Mouse (Mus musculus): ENCODE data around the gene Arhgef16. TPM values are rescaled to one million over a fixed set of nuclear protein-coding genes. Genes with fewer than 3 reads are reported as not detected.

Gene Arhgef16
- under 1 TPM; 0.23 to 0.52 TPM for total RNA-seq (2021)
- long read RNA-seq, experiment 1: 0 reads
- long read RNA-seq, experiment 2, partial matches to known transcripts: 1 of 3 reads
- long read RNA-seq, experiment 2, other reads (novel, unspliced or antisense): 2 of 3 reads

- DNase-seq (ENCODE audit: low spot score in 2 of 2): peak; percentile 54 to 69
Measured at GRCm38 (mm10) chr4:154301466-154301881, at the start of gene Arhgef16. Arhgef16 (minus strand) TSS chr4:154301676.

GRCm38 (mm10) chr4:154348197-154348786, 46.8 kb upstream of the Arhgef16 start:
- no peak for DNase-seq (ENCODE audit: low spot score in 2 of 2)

- DNase-seq (ENCODE audit: low spot score in 2 of 2): no peak
Measured at GRCm38 (mm10) chr4:154346731-154347522, 45.5 kb upstream of the Arhgef16 start.

- DNase-seq (ENCODE audit: low spot score in 2 of 2): no peak
Measured at GRCm38 (mm10) chr4:154336650-154337049, 35.2 kb upstream of the Arhgef16 start.

- DNase-seq (ENCODE audit: low spot score in 2 of 2): peak; percentile 64 to 72
Measured at GRCm38 (mm10) chr4:154335761-154336160, 34.3 kb upstream of the Arhgef16 start, which contains the start of gene B230104I21Rik. B230104I21Rik (plus strand) TSS chr4:154336127.

- DNase-seq (ENCODE audit: low spot score in 2 of 2): no peak
Measured at GRCm38 (mm10) chr4:154334699-154335402, 33.4 kb upstream of the Arhgef16 start.

- no peak for DNase-seq (ENCODE audit: low spot score in 2 of 2)
Measured at GRCm38 (mm10) chr4:154333300-154333699, 31.8 kb upstream of the Arhgef16 start.

- DNase-seq (ENCODE audit: low spot score in 2 of 2): no peak
Measured at GRCm38 (mm10) chr4:154331271-154331670, 29.8 kb upstream of the Arhgef16 start.

- DNase-seq (ENCODE audit: low spot score in 2 of 2): no peak
Measured at GRCm38 (mm10) chr4:154330001-154330400, 28.5 kb upstream of the Arhgef16 start.

GRCm38 (mm10) chr4:154328836-154329235, 27.4 kb upstream of the Arhgef16 start:
- peak; percentile 83 to 84 for DNase-seq (ENCODE audit: low spot score in 2 of 2)

- DNase-seq (ENCODE audit: low spot score in 2 of 2): no peak
Measured at GRCm38 (mm10) chr4:154328431-154328830, 27.0 kb upstream of the Arhgef16 start.

- DNase-seq (ENCODE audit: low spot score in 2 of 2): no peak
Measured at GRCm38 (mm10) chr4:154325410-154325809, 23.9 kb upstream of the Arhgef16 start.

- DNase-seq (ENCODE audit: low spot score in 2 of 2): peak in 1 of 2 experiments; percentile 39
Measured at GRCm38 (mm10) chr4:154313622-154313967, 12.1 kb upstream of the Arhgef16 start.

GRCm38 (mm10) chr4:154312935-154313621, 11.6 kb upstream of the Arhgef16 start:
- DNase-seq (ENCODE audit: low spot score in 2 of 2): peak; percentile 46 to 80

- no peak for DNase-seq (ENCODE audit: low spot score in 2 of 2)
Measured at GRCm38 (mm10) chr4:154312143-154312812, 10.8 kb upstream of the Arhgef16 start.

GRCm38 (mm10) chr4:154310576-154311262, 9.2 kb upstream of the Arhgef16 start:
- DNase-seq (ENCODE audit: low spot score in 2 of 2): no peak

GRCm38 (mm10) chr4:154309131-154309530, 7.7 kb upstream of the Arhgef16 start:
- no peak for DNase-seq (ENCODE audit: low spot score in 2 of 2)

- DNase-seq (ENCODE audit: low spot score in 2 of 2): no peak
Measured at GRCm38 (mm10) chr4:154299541-154300271, 1.8 kb downstream of the Arhgef16 start.

- no peak for DNase-seq (ENCODE audit: low spot score in 2 of 2)
Measured at GRCm38 (mm10) chr4:154297761-154298160, 3.7 kb downstream of the Arhgef16 start.
